Mouse (Mus musculus) heart, embryonic 11.5 days (tissue): ENCODE data around the gene P2ry4. TPM values are rescaled to one million over a fixed set of nuclear protein-coding genes. Genes with fewer than 3 reads are reported as not detected.

Experiments
- ATAC-seq: fragments of 200-750 bp; cut with Nextera tagmentation; replicated peaks from 2 replicates; pipeline ENCODE4 v1.8.0; 2017; ENCODE audit warnings: moderate library complexity; ENCODE audit not compliant: insufficient number of reproducible peaks, low FRiP score, low TSS enrichment
- H3K27ac ChIP-seq: fragments of 300-500 bp; sonication (generic); 2 replicates; pipeline ENCODE4 v1.5.1; 2014; ENCODE audit warnings: mild to moderate bottlenecking, low read depth, low read length
- H3K27me3 ChIP-seq: fragments of 300-500 bp; sonication (generic); 2 replicates; pipeline ENCODE4 v1.6.1; 2014; ENCODE audit warnings: mild to moderate bottlenecking, low read length, mixed read lengths; ENCODE audit not compliant: control insufficient read depth, insufficient read depth
- H3K36me3 ChIP-seq: fragments of 300-500 bp; sonication (generic); 2 replicates; pipeline ENCODE4 v1.6.1; 2014; ENCODE audit warnings: mild to moderate bottlenecking, low read length, moderate library complexity, mixed read lengths; ENCODE audit not compliant: control insufficient read depth, insufficient read depth
- H3K4me1 ChIP-seq: fragments of 300-500 bp; sonication (generic); 2 replicates; pipeline ENCODE4 v1.6.1; 2014; ENCODE audit warnings: low read length; ENCODE audit not compliant: control insufficient read depth, insufficient read depth
- H3K4me2 ChIP-seq: fragments of 300-500 bp; sonication (generic); 2 replicates; pipeline ENCODE4 v1.6.1; 2014; ENCODE audit warnings: mild to moderate bottlenecking, moderate library complexity
- H3K4me3 ChIP-seq: fragments of 300-500 bp; sonication (generic); 2 replicates; pipeline ENCODE4 v1.5.1; 2014; ENCODE audit warnings: low read depth, low read length
- H3K9ac ChIP-seq: fragments of 300-500 bp; sonication (generic); 2 replicates; pipeline ENCODE4 v1.6.1; 2014; ENCODE audit warnings: mild to moderate bottlenecking, low read depth, low read length, moderate library complexity
- H3K9me3 ChIP-seq: fragments of 300-500 bp; sonication (generic); replicated peaks from 2 replicates; pipeline ENCODE4 v1.6.1; 2016; ENCODE audit warnings: low read length; ENCODE audit not compliant: control insufficient read depth
- WGBS: fragments of 180-500 bp; shearing (Covaris S2); extraction: QIAGEN DNeasy Blood & Tissue Kit; methylation state at CpG from one replicate; pipeline ENCODE4 v1.1.7; 2014; ENCODE audit not compliant: insufficient replicate concordance; 5-methylcytosine and 5-hydroxymethylcytosine counted together
- polyA plus RNA-seq: library from polyadenylated mRNA; unstranded; fragments of >200 nt; fragmentation: Nextera tagmentation; extraction: Ambion mirVana; gene quantifications from 2 replicates; pipeline ENCODE4 v1.2.1, GENCODE M21; 2014

Gene P2ry4
- polyA plus RNA-seq, 1 experiment from 2014 or later = not detected

GRCm38 (mm10) chrX:100618488-100618887 is 23.8 kb upstream of the P2ry4 start:
- no peaks in the 10 kb centered on the region for H3K4me1 ChIP-seq
- no peaks in the 10 kb centered on the region for H3K36me3 ChIP-seq
- 0 out of 2 replicates have a peak, but pooled peaks cover 2% of the 10 kb centered on the region for H3K27me3 ChIP-seq
- WGBS = 52% methylated on average over 3 of the region's 3 CpGs
- no peaks in the 10 kb centered on the region for H3K9me3 ChIP-seq
- no peak overlapping the region for H3K9ac ChIP-seq
- no peak overlapping the region for H3K4me2 ChIP-seq
- H3K27ac ChIP-seq = no peak overlapping the region
- H3K4me3 ChIP-seq = no peak overlapping the region
- no peak for ATAC-seq

GRCm38 (mm10) chrX:100605314-100605713 is 10.6 kb upstream of the P2ry4 start, which contains the start of gene Arr3:
Gene Arr3, plus strand, starts transcription at chrX:100605497.
- ATAC-seq = no peak
- no peak within 1 kb of the TSS for H3K4me3 ChIP-seq
- H3K27ac ChIP-seq = no peak within 1 kb of the TSS
- no peaks in the 10 kb centered on the region for H3K4me1 ChIP-seq
- 73% methylated on average over 1 of the region's 1 CpGs for WGBS
- H3K9me3 ChIP-seq = no peaks in the 10 kb centered on the region
- 0 out of 2 replicates have a peak, but pooled peaks cover 5% of the 10 kb centered on the region for H3K27me3 ChIP-seq
- no peaks in the 10 kb centered on the region for H3K36me3 ChIP-seq
- H3K4me2 ChIP-seq = no peak within 1 kb of the TSS
- no peak within 1 kb of the TSS for H3K9ac ChIP-seq

- Histone ChIP-seq H3K4me2 (no peak overlapping the region), H3K9ac (no peak overlapping the region), H3K9me3 (no peaks in the 10 kb centered on the region), H3K36me3 (no peaks in the 10 kb centered on the region), H3K27me3 (0 out of 2 replicates have a peak, but pooled peaks cover 5% of the 10 kb centered on the region), H3K4me1 (no peaks in the 10 kb centered on the region), H3K4me3 (no peak overlapping the region), H3K27ac (no peak overlapping the region)
- no peak for ATAC-seq
- WGBS = 65% methylated on average over 4 of the region's 4 CpGs
These were observed 5.1 kb upstream of the P2ry4 start for GRCm38 (mm10) chrX:100599755-100600154.

- Histone ChIP-seq H3K9me3 (no peaks in the 10 kb centered on the region), H3K4me1 (no peaks in the 10 kb centered on the region), H3K27me3 (no peaks in the 10 kb centered on the region), H3K36me3 (no peaks in the 10 kb centered on the region), H3K4me3 (no peak overlapping the region), H3K27ac (no peak overlapping the region), H3K4me2 (no peak overlapping the region), H3K9ac (no peak overlapping the region)
- ATAC-seq = no peak
- 23% methylated on average over 5 of the region's 5 CpGs for WGBS
These were observed 2.8 kb upstream of the P2ry4 start for GRCm38 (mm10) chrX:100597439-100597838.

- Histone ChIP-seq H3K9ac (no peak within 1 kb of the TSS), H3K4me2 (no peak within 1 kb of the TSS), H3K36me3 (no peaks in the 10 kb centered on the region), H3K4me1 (no peaks in the 10 kb centered on the region), H3K27me3 (no peaks in the 10 kb centered on the region), H3K4me3 (no peak within 1 kb of the TSS), H3K27ac (no peak within 1 kb of the TSS), H3K9me3 (no peaks in the 10 kb centered on the region)
- 82% methylated on average over 1 of the region's 1 CpGs for WGBS
- no peak for ATAC-seq
These were observed 22.7 kb downstream of the P2ry4 start, which contains the start of gene Awat1 for GRCm38 (mm10) chrX:100571951-100572350. Gene Awat1, plus strand, starts transcription at chrX:100572251.

- H3K9me3 ChIP-seq = no peaks in the 10 kb centered on the region
- H3K9ac ChIP-seq = no peak overlapping the region
- no peaks in the 10 kb centered on the region for H3K27me3 ChIP-seq
- H3K36me3 ChIP-seq = no peaks in the 10 kb centered on the region
- no peak overlapping the region for H3K27ac ChIP-seq
- H3K4me3 ChIP-seq = no peak overlapping the region
- H3K4me2 ChIP-seq = no peak overlapping the region
- ATAC-seq = no peak
- WGBS = 79% methylated on average over 3 of the region's 3 CpGs
- H3K4me1 ChIP-seq = no peaks in the 10 kb centered on the region
These were observed 29.0 kb downstream of the P2ry4 start for GRCm38 (mm10) chrX:100565696-100566095.

GRCm38 (mm10) chrX:100556026-100556425 is 38.6 kb downstream of the P2ry4 start:
- Histone ChIP-seq H3K9me3 (no peaks in the 10 kb centered on the region), H3K36me3 (no peaks in the 10 kb centered on the region), H3K4me3 (no peak overlapping the region), H3K4me1 (no peaks in the 10 kb centered on the region), H3K9ac (no peak overlapping the region), H3K27me3 (no peaks in the 10 kb centered on the region), H3K4me2 (no peak overlapping the region), H3K27ac (no peak overlapping the region)
- 78% methylated on average over 3 of the region's 3 CpGs for WGBS
- ATAC-seq = no peak

Other genes with a start within 250 kb of the P2ry4 start
- not detected in 2 replicates for gene Otud6a, start 165.9 kb downstream of the P2ry4 start, polyA plus RNA-seq
- 0.18 and 0.53 TPM in 2 replicates for gene Awat2, start 152.2 kb downstream of the P2ry4 start, polyA plus RNA-seq
- 30.1 and 31.1 TPM in 2 replicates for gene Igbp1, start 100.6 kb downstream of the P2ry4 start, polyA plus RNA-seq
- not detected in 2 replicates for gene Dgat2l6, start 70.0 kb downstream of the P2ry4 start, polyA plus RNA-seq
- not detected in 2 replicates for gene Awat1, start 22.6 kb downstream of the P2ry4 start, polyA plus RNA-seq
- 0.59 and 0.66 TPM in 2 replicates for gene Arr3, start 10.6 kb upstream of the P2ry4 start, polyA plus RNA-seq
- gene Kif4, start 30.9 kb upstream of the P2ry4 start, polyA plus RNA-seq = 26.7 and 30.6 TPM in 2 replicates
- gene Pdzd11, start 31.7 kb upstream of the P2ry4 start, polyA plus RNA-seq = 89.1 and 97.3 TPM in 2 replicates
- 0.52 and 0.58 TPM in 2 replicates for gene Gdpd2, start 135.0 kb upstream of the P2ry4 start, polyA plus RNA-seq
- 3.2 and 4.0 TPM in 2 replicates for gene Dlg3, start 172.9 kb upstream of the P2ry4 start, polyA plus RNA-seq